Comparison of ENCODE assay signal across 11 mouse cellular contexts in genomic region chr12:56697785-56698184, GRCm38 (mm10). TPM values are rescaled to one million over a fixed set of nuclear protein-coding genes. Genes with fewer than 3 reads are reported as not detected.
DNase-seq lines count a peak whose midpoint lies in the region; ATAC-seq and TF ChIP-seq lines count a peak whose summit lies in the region.
"Had no signal": no experiment of that assay in that cellular context is flagged by ENCODE, and none has a peak within 500 bp of the region (broad histone marks: within the 10 kb centered on the region; RNA-seq: fewer than 3 reads in every experiment).

No protein-coding gene starts in this region.

- no peak for TF ChIP-seq EP300 in MEL (IDR thresholded peaks at IDR 0.05; ENCODE audit: low read depth in 1 of 2, low read length in 2 of 2)

- peaks cover 4% of the 10 kb centered on the region for H3K79me2 ChIP-seq in MEL (ENCODE audit: control insufficient read depth, insufficient read depth, low read length, poor library complexity)

- no peak overlapping the region for H3K27ac ChIP-seq in hindbrain, embryonic 12.5 days
- no peak overlapping the region for H3K27ac ChIP-seq in hindbrain, postnatal 0 days
- no peak overlapping the region for H3K27ac ChIP-seq in MEL (ENCODE audit: control insufficient read depth, low read depth, low read length)
- no peak overlapping the region for H3K27ac ChIP-seq in limb, embryonic 14.5 days (replicated peaks; ENCODE audit: low read depth, low read length)
- H3K27ac ChIP-seq: macrophage had no signal

- H3K9me3 ChIP-seq in hindbrain, embryonic 12.5 days (replicated peaks) = no peaks in the 10 kb centered on the region
- H3K9me3 ChIP-seq in hindbrain, postnatal 0 days (ENCODE audit: low read length) = no peaks in the 10 kb centered on the region
- H3K9me3 ChIP-seq in E14TG2a.4 (ENCODE audit: low read length) (no peaks in the 10 kb centered on the region), MEL (replicated peaks; ENCODE audit: insufficient read depth, low read length) (no peaks in the 10 kb centered on the region)
- H3K9me3 ChIP-seq in limb, embryonic 14.5 days (ENCODE audit: control insufficient read depth, low read length) = no peaks in the 10 kb centered on the region

- 0% methylated on average over 12 of the region's 12 CpGs for WGBS in hindbrain, embryonic 12.5 days
- 2% methylated on average over 12 of the region's 12 CpGs for WGBS in hindbrain, postnatal 0 days
- WGBS in limb, embryonic 14.5 days = 2% methylated on average over 12 of the region's 12 CpGs

- H3K9ac ChIP-seq in hindbrain, embryonic 12.5 days = no peak overlapping the region
- H3K9ac ChIP-seq in hindbrain, postnatal 0 days (replicated peaks; ENCODE audit: low read length) = no peak overlapping the region
- H3K9ac ChIP-seq in MEL (ENCODE audit: control insufficient read depth, low read depth, low read length, poor library complexity, severe bottlenecking) = peak overlapping the region; percentile 70
- peak overlapping the region; percentile 48 for H3K9ac ChIP-seq in limb, embryonic 14.5 days (ENCODE audit: low read depth, low read length, severe bottlenecking)

- TF ChIP-seq CTCF in hindbrain, postnatal 0 days (IDR thresholded peaks at IDR 0.05; ENCODE audit: low read depth) = no peak
- TF ChIP-seq CTCF in E14TG2a.4 (conservative IDR thresholded peaks at IDR 0.05; ENCODE audit: low read length) = no peak
- no peak for TF ChIP-seq CTCF in MEL (IDR thresholded peaks at IDR 0.05 in 2 of 3, conservative IDR thresholded peaks at IDR 0.05 in 1 of 3; ENCODE audit: control insufficient read depth in 1 of 3, insufficient read depth in 1 of 3, low read depth in 2 of 3, low read length in 3 of 3, poor library complexity in 1 of 3, severe bottlenecking in 1 of 3)

- TF ChIP-seq POLR2A in MEL (IDR thresholded peaks at IDR 0.05; ENCODE audit: control insufficient read depth in 1 of 2, insufficient read depth in 1 of 2, low read depth in 1 of 2, low read length in 2 of 2, poor library complexity in 1 of 2) = no peak
- no peak for TF ChIP-seq POLR2A in limb, embryonic 14.5 days (IDR thresholded peaks at IDR 0.05; ENCODE audit: borderline replicate concordance, extremely low read depth, insufficient read depth, insufficient read length)

- TF ChIP-seq RAD21 in MEL (IDR thresholded peaks at IDR 0.05; ENCODE audit: low read depth, low read length) = no peak

- H3K4me3 ChIP-seq in hindbrain, embryonic 12.5 days = peak overlapping the region; percentile 25; the same call in 1 of the 2 replicates
- H3K4me3 ChIP-seq in hindbrain, postnatal 0 days (ENCODE audit: low read length) = no peak overlapping the region
- H3K4me3 ChIP-seq in E14TG2a.4 (replicated peaks; ENCODE audit: low read length) (peak overlapping the region; percentile 71; the same call in 1 of the 2 replicates), MEL (ENCODE audit: control insufficient read depth in 1 of 2, insufficient read depth in 1 of 2, low read depth in 2 of 2, low read length in 2 of 2) (peak overlapping the region; percentile 85 to 92)
- H3K4me3 ChIP-seq in limb, embryonic 14.5 days (replicated peaks; ENCODE audit: low read length) = peak overlapping the region; percentile 45

- no peak for ATAC-seq in hindbrain, embryonic 12.5 days (ENCODE audit: low FRiP score)
- ATAC-seq in hindbrain, postnatal 0 days = no peak
- no peak for ATAC-seq in limb, embryonic 14.5 days (ENCODE audit: low FRiP score, low read depth)
- ATAC-seq in activated CD4-positive, CD25-positive, alpha-beta regulatory T cell, adult 4 months = no peak

- H3K4me1 ChIP-seq in hindbrain, embryonic 12.5 days = peaks cover 14% of the 10 kb centered on the region
- no peaks in the 10 kb centered on the region for H3K4me1 ChIP-seq in hindbrain, postnatal 0 days (ENCODE audit: insufficient read depth, low read length)
- peaks cover 45% of the 10 kb centered on the region for H3K4me1 ChIP-seq in E14TG2a.4 (replicated peaks; ENCODE audit: low read depth, low read length)
- peaks cover 3 to 11% of the 10 kb centered on the region in 2 experiments; a peak in 2 of 4 replicates for H3K4me1 ChIP-seq in MEL (ENCODE audit: control insufficient read depth in 1 of 2, insufficient read depth in 2 of 2, low read length in 2 of 2)
- peaks cover 10% of the 10 kb centered on the region; the same call in 1 of the 2 replicates for H3K4me1 ChIP-seq in limb, embryonic 14.5 days (ENCODE audit: control insufficient read depth, insufficient read depth, low read length)

- H3K27me3 ChIP-seq in hindbrain, embryonic 12.5 days = peaks cover 90% of the 10 kb centered on the region
- peaks cover 93% of the 10 kb centered on the region for H3K27me3 ChIP-seq in hindbrain, postnatal 0 days (ENCODE audit: insufficient read depth, low read length)
- H3K27me3 ChIP-seq in E14TG2a.4 (ENCODE audit: insufficient read depth, low read length) = peaks cover 87% of the 10 kb centered on the region
- no peaks in the 10 kb centered on the region for H3K27me3 ChIP-seq in MEL (ENCODE audit: control insufficient read depth in 1 of 2, insufficient read depth in 2 of 2, low read length in 2 of 2)
- peaks cover 89% of the 10 kb centered on the region for H3K27me3 ChIP-seq in limb, embryonic 14.5 days (ENCODE audit: control insufficient read depth, insufficient read depth, low read length)

- H3K4me2 ChIP-seq in hindbrain, embryonic 12.5 days (replicated peaks) = peak overlapping the region; percentile 43; the same call in 1 of the 2 replicates
- H3K4me2 ChIP-seq in hindbrain, postnatal 0 days (ENCODE audit: low read depth, low read length) = no peak overlapping the region
- H3K4me2 ChIP-seq in limb, embryonic 14.5 days (replicated peaks; ENCODE audit: low read depth, low read length, severe bottlenecking) = peak overlapping the region; percentile 55

- H3K36me3 ChIP-seq in hindbrain, embryonic 12.5 days = no peaks in the 10 kb centered on the region
- H3K36me3 ChIP-seq in hindbrain, postnatal 0 days (ENCODE audit: insufficient read depth, low read length) = no peaks in the 10 kb centered on the region
- no peaks in the 10 kb centered on the region for H3K36me3 ChIP-seq in E14TG2a.4 (ENCODE audit: insufficient read depth, low read length)
- H3K36me3 ChIP-seq in MEL (ENCODE audit: control insufficient read depth in 1 of 2, insufficient read depth in 2 of 2, low read length in 2 of 2) = peaks cover 0 to 6% of the 10 kb centered on the region in 2 experiments; a peak in 1 of 4 replicates
- no peaks in the 10 kb centered on the region for H3K36me3 ChIP-seq in limb, embryonic 14.5 days (ENCODE audit: control insufficient read depth, insufficient read depth, low read length)

- no peak for DNase-seq in hindbrain, postnatal 0 days (ENCODE audit: low spot score)
- no peak for DNase-seq in MEL (ENCODE audit: low read depth, low spot score)
- DNase-seq in limb, embryonic 14.5 days (ENCODE audit: low spot score) = no peak
- DNase-seq in layer of hippocampus, postnatal 14 days (ENCODE audit: low spot score in 2 of 2) = no peak
- DNase-seq: layer of hippocampus, postnatal 36 days; thymus, postnatal 36 days had no signal

TF ChIP-seq in MEL, 35 proteins besides CTCF, POLR2A, EP300 and RAD21:
- TF ChIP-seq POLR2AphosphoS5 (IDR thresholded peaks at IDR 0.05; ENCODE audit: borderline replicate concordance, low read depth, low read length) (no peak), JUND (IDR thresholded peaks at IDR 0.05; ENCODE audit: low read depth, low read length) (peak; percentile 85; the same call in 1 of the 2 replicates), KAT2A (conservative IDR thresholded peaks at IDR 0.05; ENCODE audit: low read depth, low read length) (no peak)

RNA-seq across cellular contexts. Expression of gene Pax9, which starts 6.2 kb away (rescaled TPM):
- 1.2 and 2.7 TPM in 2 replicates for polyA plus RNA-seq in hindbrain, embryonic 12.5 days (2016; fragmentation: Nextera tagmentation; extraction: Ambion mirVana)
- total RNA-seq in hindbrain, postnatal 0 days (2014; rRNA removed) = not detected in 2 replicates
- not detected in 2 replicates for polyA plus RNA-seq in hindbrain, postnatal 0 days (2015; fragmentation: Nextera tagmentation; extraction: Ambion mirVana)
- 1.7 and 2.5 TPM in 2 replicates for total RNA-seq in MEL (2012; rRNA removed)
- 1 to 10 TPM in 1 of 2 experiments, not detected in 1; 4.5 TPM for polyA plus RNA-seq in MEL (2012; ENCODE audit: insufficient read depth in 1 of 2, insufficient read length in 2 of 2, low read depth in 1 of 2, low replicate concordance in 2 of 2, missing spikeins in 1 of 2)
- polyA plus RNA-seq in limb, embryonic 14.5 days (2012; rRNA removed) = 8.3 and 14.1 TPM in 2 replicates
- 3.8 and 4.3 TPM in 2 replicates for polyA plus RNA-seq in limb, embryonic 14.5 days (2014; fragmentation: Nextera tagmentation; extraction: Ambion mirVana)
- not detected for polyA plus RNA-seq in activated CD4-positive, CD25-positive, alpha-beta regulatory T cell, adult 4 months (2017; shearing (Covaris generic))
- total RNA-seq in layer of hippocampus, postnatal 14 days (2021) = not detected
- total RNA-seq: layer of hippocampus, postnatal 36 days had no signal
- polyA plus RNA-seq: macrophage; neural tube, embryonic 14.5 days had no signal

Comparison
In these comparisons a context has a peak if more than half of its experiments do, and no peak if none do; other contexts are left out.
1. H3K9ac ChIP-seq: peak in MEL (single experiment) and limb, embryonic 14.5 days (single experiment); none in hindbrain, embryonic 12.5 days (single experiment) and hindbrain, postnatal 0 days (single experiment).